Mouse (Mus musculus) kidney, embryonic 15.5 days (tissue): Measurements from ENCODE around the gene Sema4a. TPM values are rescaled to one million over a fixed set of nuclear protein-coding genes. Genes with fewer than 3 reads are reported as not detected.

ENCODE experiments used
- ATAC-seq: fragments of 200-750 bp; cut with Nextera tagmentation; replicated peaks from 2 replicates; pipeline ENCODE4 v1.8.0; 2017; ENCODE audit warnings: moderate TSS enrichment; ENCODE audit not compliant: low FRiP score
- H3K27ac ChIP-seq: fragments of 300-500 bp; sonication (generic); 2 replicates; pipeline ENCODE4 v1.5.1; 2015; ENCODE audit warnings: mild to moderate bottlenecking, inconsistent platforms
- H3K27me3 ChIP-seq: fragments of 300-500 bp; sonication (generic); 2 replicates; pipeline ENCODE4 v1.6.1; 2015; ENCODE audit warnings: inconsistent platforms
- H3K36me3 ChIP-seq: fragments of 300-500 bp; sonication (generic); 2 replicates; pipeline ENCODE4 v1.6.1; 2015; ENCODE audit warnings: inconsistent platforms
- H3K4me1 ChIP-seq: fragments of 300-500 bp; sonication (generic); 2 replicates; pipeline ENCODE4 v1.6.1; 2015; ENCODE audit warnings: inconsistent platforms
- H3K4me2 ChIP-seq: fragments of 300-500 bp; sonication (generic); 2 replicates; pipeline ENCODE4 v1.6.1; 2015; ENCODE audit warnings: moderate library complexity, mild to moderate bottlenecking, inconsistent platforms
- H3K4me3 ChIP-seq: fragments of 300-500 bp; sonication (generic); replicated peaks from 2 replicates; pipeline ENCODE4 v1.5.1; 2015; ENCODE audit warnings: mild to moderate bottlenecking, inconsistent platforms
- H3K9ac ChIP-seq: fragments of 300-500 bp; sonication (generic); 2 replicates; pipeline ENCODE4 v1.6.1; 2015; ENCODE audit warnings: mild to moderate bottlenecking, inconsistent platforms
- H3K9me3 ChIP-seq: fragments of 300-500 bp; sonication (generic); replicated peaks from 2 replicates; pipeline ENCODE4 v1.6.1; 2016; ENCODE audit warnings: inconsistent platforms
- WGBS: fragments of 180-500 bp; shearing (Covaris S2); methylation state at CpG from one replicate; pipeline ENCODE4 v1.1.7; 2015; ENCODE audit warnings: mixed read lengths; 5-methylcytosine and 5-hydroxymethylcytosine counted together
- polyA plus RNA-seq: library from polyadenylated mRNA; unstranded; fragments of >200 nt; fragmentation: Nextera tagmentation; extraction: Ambion mirVana; gene quantifications from 2 replicates; pipeline ENCODE4 v1.2.1, GENCODE M21; 2015

Gene Sema4a
- polyA plus RNA-seq, 1 experiment from 2014 or later = 14.7 TPM

DNA sequence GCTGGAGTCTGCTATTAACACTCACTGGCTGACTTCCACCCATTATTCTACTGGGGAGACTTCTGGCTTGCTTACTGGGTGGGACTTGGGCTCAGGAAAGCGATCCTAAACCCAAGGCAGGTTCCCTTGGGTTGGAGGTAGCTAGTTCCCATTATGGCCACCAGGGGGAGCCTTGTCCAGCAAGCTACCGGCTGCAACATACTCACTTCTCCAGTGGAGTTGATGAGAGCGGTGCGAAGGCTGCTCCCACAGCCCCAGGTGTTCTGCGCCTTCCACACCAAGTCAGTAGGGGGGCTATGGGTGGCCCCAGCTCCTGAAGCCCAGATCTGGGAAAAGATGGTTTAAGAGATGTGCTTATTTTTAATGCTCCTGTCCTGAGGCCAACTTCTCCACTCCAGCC is 22.6 kb upstream of the Sema4a start:
- Histone ChIP-seq H3K27me3 (peaks cover 52% of the 10 kb centered on the region), H3K27ac (no peak overlapping the region), H3K9me3 (no peaks in the 10 kb centered on the region), H3K36me3 (peaks cover 49% of the 10 kb centered on the region), H3K4me1 (peaks cover 28% of the 10 kb centered on the region), H3K4me2 (no peak overlapping the region), H3K4me3 (no peak overlapping the region), H3K9ac (no peak overlapping the region)
- 6% methylated on average over 5 of the region's 5 CpGs for WGBS
- ATAC-seq = peak; percentile 40; the same call in 1 of the 2 replicates

DNA sequence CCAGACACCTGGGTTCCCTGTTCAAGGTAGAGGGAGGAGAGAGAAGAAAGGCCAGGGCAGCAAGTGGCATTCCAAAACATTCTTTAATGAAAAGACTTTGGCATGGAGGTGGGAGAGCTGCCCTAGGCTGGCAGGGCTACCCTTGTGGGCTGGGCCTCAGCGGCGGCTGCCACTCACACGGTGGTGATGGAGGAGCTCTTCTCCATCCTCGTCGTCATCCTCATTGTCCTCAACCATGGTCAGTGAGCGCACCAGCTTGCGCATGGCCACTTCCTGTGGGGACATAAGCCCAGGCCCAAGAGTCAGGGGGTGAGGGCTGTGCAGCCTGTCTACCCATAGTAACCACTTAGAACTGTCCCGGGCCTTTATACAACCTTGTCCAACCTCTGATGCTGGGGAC is 22.2 kb upstream of the Sema4a start:
- H3K4me3 ChIP-seq = no peak overlapping the region
- 84% methylated on average over 8 of the region's 8 CpGs for WGBS
- no peak overlapping the region for H3K4me2 ChIP-seq
- no peak overlapping the region for H3K9ac ChIP-seq
- H3K4me1 ChIP-seq = peaks cover 24% of the 10 kb centered on the region
- H3K9me3 ChIP-seq = no peaks in the 10 kb centered on the region
- no peak for ATAC-seq
- peaks cover 54% of the 10 kb centered on the region for H3K27me3 ChIP-seq
- no peak overlapping the region for H3K27ac ChIP-seq
- H3K36me3 ChIP-seq = peaks cover 49% of the 10 kb centered on the region

DNA sequence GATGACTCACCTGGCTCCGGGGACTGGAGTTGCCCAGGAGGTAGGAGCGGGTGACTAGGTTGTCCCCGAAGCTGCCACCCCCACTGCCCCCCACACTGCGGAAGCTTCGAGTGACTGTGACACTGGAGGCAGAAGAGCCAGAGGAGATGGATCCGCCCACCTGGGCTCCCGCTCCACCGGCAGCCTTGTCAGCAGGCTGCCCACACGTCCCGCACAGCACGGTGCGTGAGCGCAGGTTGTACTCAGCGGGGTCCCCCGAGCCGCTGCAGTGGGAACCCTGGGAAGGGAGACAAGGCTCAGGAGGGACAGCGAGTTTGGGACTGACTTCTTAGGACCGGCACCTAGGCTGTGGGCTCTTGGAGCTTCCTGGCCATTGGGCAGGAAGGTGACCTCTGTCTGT is 21.4 kb upstream of the Sema4a start:
- 35% methylated on average over 18 of the region's 18 CpGs for WGBS
- no peaks in the 10 kb centered on the region for H3K9me3 ChIP-seq

DNA sequence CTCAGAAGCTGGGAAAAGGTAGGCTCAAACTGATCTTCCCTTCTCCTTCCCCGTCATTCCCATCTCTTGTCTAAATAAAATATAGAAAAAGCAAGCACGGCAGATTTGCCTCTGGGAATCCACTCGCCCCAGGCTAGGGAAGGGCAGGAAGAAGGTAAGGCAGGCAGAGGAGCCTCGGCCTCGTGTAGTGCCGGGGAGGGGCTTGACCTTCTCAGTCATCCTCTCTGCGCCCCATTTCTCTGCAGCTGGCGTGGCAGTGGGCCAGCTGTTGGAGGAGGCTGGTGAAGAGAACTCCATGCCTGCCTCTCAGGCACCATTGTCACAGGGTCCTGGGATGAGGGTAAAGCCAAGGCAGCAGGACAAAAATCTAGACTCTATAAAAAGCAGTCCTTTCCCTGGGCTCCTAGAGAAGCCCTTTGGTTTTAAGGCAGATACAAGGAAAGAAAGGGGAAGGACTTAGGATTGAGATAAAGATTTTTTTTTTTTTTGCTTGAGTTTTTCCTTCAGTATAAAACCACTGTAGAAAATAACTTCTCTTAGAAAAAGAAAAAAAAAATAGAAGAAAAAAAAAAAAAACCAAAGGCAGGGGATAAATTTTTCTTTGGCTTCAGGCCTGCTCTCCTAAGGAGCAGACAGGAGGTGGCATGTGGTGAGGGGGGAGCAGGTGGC is 20.5 kb upstream of the Sema4a start:
- no peak for ATAC-seq
- WGBS = 47% methylated on average over 8 of the region's 8 CpGs
- Histone ChIP-seq H3K36me3 (peaks cover 37% of the 10 kb centered on the region), H3K27ac (no peak overlapping the region), H3K9me3 (no peaks in the 10 kb centered on the region), H3K4me3 (no peak overlapping the region), H3K4me1 (peaks cover 26% of the 10 kb centered on the region), H3K9ac (no peak overlapping the region), H3K4me2 (no peak overlapping the region), H3K27me3 (peaks cover 47% of the 10 kb centered on the region)

More for the DNA sequence above, 21.4 kb upstream of the Sema4a start:
- Histone ChIP-seq H3K27ac (no peak overlapping the region), H3K4me1 (peaks cover 26% of the 10 kb centered on the region), H3K4me2 (no peak overlapping the region), H3K4me3 (no peak overlapping the region), H3K9ac (no peak overlapping the region), H3K27me3 (peaks cover 54% of the 10 kb centered on the region), H3K36me3 (peaks cover 45% of the 10 kb centered on the region)
- no peak for ATAC-seq

DNA sequence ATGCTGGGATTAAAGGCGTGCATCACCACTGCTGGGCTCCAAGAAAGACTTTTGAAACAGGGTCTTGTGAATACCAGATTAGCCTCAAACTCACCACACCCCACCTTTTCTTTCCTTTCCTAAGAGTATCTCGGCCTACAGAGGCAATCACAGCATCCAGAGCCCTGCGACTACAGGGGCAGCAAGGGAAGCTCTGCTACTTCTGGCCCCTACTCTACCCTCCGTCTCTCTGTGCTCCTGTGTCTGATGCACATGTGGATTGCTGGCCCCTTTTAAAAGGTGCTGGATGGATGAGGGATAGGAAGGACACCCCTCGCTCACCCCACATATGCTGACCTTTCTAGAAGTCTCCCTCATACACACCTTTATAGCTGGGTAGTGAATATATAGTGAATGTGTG is 19.7 kb upstream of the Sema4a start:
- H3K36me3 ChIP-seq = peaks cover 28% of the 10 kb centered on the region
- 90% methylated on average over 5 of the region's 5 CpGs for WGBS

DNA sequence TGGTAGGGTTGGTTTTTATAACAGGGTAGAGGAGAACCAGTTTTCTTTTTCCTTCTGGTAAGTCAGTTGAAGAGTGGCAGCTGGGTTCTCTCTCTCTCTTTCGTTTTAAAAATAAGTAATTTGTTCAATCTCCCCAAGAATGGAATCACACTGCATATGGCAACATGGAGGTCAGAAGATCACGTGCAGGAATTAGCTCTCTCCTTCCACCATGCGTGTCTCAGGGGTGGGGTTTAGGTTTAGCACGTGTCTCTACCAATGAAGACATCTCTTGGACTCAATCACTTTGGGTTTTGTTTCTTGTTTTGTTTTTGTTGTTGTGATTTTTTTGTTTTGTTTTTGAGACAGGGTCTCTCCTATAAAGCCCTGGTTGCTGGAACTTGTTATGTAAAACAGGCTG is 18.8 kb upstream of the Sema4a start:
- Histone ChIP-seq H3K4me2 (no peak overlapping the region), H3K4me3 (no peak overlapping the region), H3K4me1 (peaks cover 23% of the 10 kb centered on the region), H3K27me3 (peaks cover 32% of the 10 kb centered on the region), H3K9me3 (no peaks in the 10 kb centered on the region), H3K36me3 (peaks cover 25% of the 10 kb centered on the region), H3K9ac (no peak overlapping the region), H3K27ac (no peak overlapping the region)
- 81% methylated on average over 4 of the region's 4 CpGs for whole genome bisulfite sequencing
- ATAC-seq = no peak

More for the DNA sequence above, 19.7 kb upstream of the Sema4a start:
- ATAC-seq = no peak
- Histone ChIP-seq H3K9me3 (no peaks in the 10 kb centered on the region), H3K4me1 (peaks cover 26% of the 10 kb centered on the region), H3K4me3 (no peak overlapping the region), H3K27ac (no peak overlapping the region), H3K4me2 (no peak overlapping the region), H3K27me3 (peaks cover 39% of the 10 kb centered on the region), H3K9ac (no peak overlapping the region)

DNA sequence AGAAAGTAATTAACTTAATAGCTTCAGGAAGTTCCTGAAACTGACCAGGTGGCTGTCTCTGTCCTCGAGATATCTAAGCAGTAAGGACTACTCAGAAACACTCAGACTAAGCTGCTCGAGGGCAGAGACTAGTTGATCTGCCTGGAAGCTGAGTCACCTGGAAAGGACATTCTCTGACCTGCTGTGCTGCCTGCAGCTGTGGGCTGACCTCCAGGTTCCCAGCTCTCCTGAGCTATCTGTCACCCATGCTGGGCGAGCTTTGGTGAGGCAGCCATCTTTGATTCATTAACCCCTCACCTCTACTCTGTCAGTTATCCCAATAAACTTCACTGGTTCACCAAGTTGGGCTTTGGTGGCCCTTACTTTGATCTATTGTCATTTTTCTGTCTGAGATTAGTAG is 18.2 kb upstream of the Sema4a start:
- Histone ChIP-seq H3K36me3 (peaks cover 20% of the 10 kb centered on the region), H3K27ac (no peak overlapping the region)
- ATAC-seq = no peak

DNA sequence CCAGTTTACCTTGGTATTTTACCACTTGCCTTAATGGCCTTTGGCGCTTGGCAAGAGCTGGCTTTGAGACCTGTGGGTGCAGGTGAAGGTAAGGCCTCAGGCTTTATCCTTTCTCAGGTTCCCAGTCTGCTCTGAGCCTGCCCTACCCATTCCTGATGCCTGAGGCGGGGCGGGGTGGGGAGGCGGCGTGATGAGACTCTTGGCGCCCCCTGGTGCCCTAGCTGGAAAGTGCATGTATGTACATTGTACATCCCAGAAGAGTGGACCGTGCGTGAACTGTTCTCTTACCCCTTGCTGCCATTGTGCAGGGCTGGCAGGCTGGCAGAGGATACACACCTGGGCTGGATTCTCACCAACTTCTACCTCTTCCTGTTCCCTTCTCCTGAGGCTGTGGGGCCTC is 16.8 kb upstream of the Sema4a start:
- H3K4me3 ChIP-seq = no peak overlapping the region
- 2% methylated on average over 8 of the region's 8 CpGs for WGBS
- peaks cover 10% of the 10 kb centered on the region; the same call in 1 of the 2 replicates for H3K4me1 ChIP-seq
- no peak overlapping the region for H3K4me2 ChIP-seq
- no peaks in the 10 kb centered on the region for H3K9me3 ChIP-seq
- no peak overlapping the region for H3K9ac ChIP-seq
- H3K27me3 ChIP-seq = peaks cover 12% of the 10 kb centered on the region
- H3K36me3 ChIP-seq = peaks cover 14% of the 10 kb centered on the region
- H3K27ac ChIP-seq = no peak overlapping the region
- ATAC-seq = peak; percentile 71

More for the DNA sequence above, 18.2 kb upstream of the Sema4a start:
- no peak overlapping the region for H3K4me2 ChIP-seq
- H3K9me3 ChIP-seq = no peaks in the 10 kb centered on the region
- peaks cover 16% of the 10 kb centered on the region for H3K4me1 ChIP-seq
- 61% methylated on average over 3 of the region's 3 CpGs for WGBS
- no peak overlapping the region for H3K4me3 ChIP-seq
- H3K27me3 ChIP-seq = peaks cover 25% of the 10 kb centered on the region
- H3K9ac ChIP-seq = no peak overlapping the region

DNA sequence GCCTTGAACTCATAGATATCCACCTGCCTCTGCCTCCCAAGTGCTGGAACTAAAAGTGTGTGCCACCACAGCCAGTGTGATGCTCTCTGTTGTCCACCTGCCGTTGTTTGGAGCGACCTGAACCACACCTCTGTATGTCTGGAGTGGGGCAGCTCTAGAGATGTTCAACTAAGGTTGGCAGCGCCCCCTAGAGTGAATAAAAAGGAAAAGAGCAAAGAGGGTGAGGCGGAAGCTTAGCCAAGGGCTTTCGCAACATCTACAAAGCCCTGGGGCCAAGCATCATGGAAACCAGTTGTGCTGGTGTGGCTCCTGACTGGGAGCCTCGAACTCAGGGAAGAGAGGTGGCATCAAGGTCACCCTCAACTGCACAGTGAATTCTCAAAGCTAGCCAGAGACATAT is 15.4 kb upstream of the Sema4a start:
- WGBS = 61% methylated on average over 6 of the region's 6 CpGs

DNA sequence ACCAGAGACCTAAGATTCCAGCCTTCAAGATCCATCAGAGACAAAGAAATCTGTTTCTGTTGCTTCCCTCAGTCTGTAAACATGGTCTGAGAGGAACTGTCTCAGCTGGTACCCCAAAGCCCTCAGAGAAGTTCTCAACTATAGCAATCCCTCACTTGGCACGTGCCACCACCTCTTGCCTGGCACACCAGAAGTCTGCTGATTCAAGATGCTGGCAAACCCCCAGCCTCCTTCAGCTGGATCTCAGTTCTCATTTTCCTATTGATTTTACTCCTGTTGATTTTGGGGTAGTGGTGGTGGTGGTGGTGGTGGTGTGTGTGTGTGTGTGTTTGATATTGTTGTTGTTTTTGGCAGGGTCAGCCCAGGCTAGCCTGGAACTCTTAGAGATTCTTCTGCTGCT is 12.6 kb upstream of the Sema4a start:
- 87% methylated on average over 1 of the region's 1 CpGs for WGBS
- Histone ChIP-seq H3K4me1 (peaks cover 12% of the 10 kb centered on the region; the same call in 1 of the 2 replicates), H3K9me3 (no peaks in the 10 kb centered on the region), H3K27ac (no peak overlapping the region), H3K9ac (no peak overlapping the region), H3K36me3 (no peaks in the 10 kb centered on the region), H3K4me3 (no peak overlapping the region), H3K4me2 (no peak overlapping the region), H3K27me3 (0 out of 2 replicates have a peak, but pooled peaks cover 2% of the 10 kb centered on the region)
- ATAC-seq = no peak

More for the DNA sequence above, 15.4 kb upstream of the Sema4a start:
- H3K9ac ChIP-seq = no peak overlapping the region
- peaks cover 2% of the 10 kb centered on the region; the same call in 1 of the 2 replicates for H3K27me3 ChIP-seq
- 0 out of 2 replicates have a peak, but pooled peaks cover 4% of the 10 kb centered on the region for H3K36me3 ChIP-seq
- no peak overlapping the region for H3K4me2 ChIP-seq
- no peaks in the 10 kb centered on the region for H3K9me3 ChIP-seq
- no peak for ATAC-seq
- H3K27ac ChIP-seq = no peak overlapping the region
- H3K4me1 ChIP-seq = peaks cover 7% of the 10 kb centered on the region; the same call in 1 of the 2 replicates
- H3K4me3 ChIP-seq = no peak overlapping the region

DNA sequence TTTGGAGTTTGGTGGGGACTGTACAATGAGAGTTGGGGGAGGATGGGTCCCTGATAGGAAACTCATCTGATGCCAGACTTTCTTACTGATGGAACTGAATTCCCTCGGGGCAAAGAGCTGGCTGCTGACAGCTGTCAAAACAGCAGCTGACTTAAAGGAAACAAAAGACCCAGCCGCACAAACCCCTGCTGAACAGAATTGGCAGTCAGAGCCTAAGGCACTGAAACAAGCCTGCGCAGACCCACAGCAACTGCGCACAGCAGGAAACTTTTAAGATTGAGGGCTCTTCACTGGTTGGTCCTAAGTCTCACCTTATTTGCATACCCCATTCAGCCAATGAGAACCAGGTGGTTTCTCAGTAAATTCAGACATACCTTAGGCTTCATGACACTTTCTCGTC is 12.0 kb upstream of the Sema4a start:
- no peak for ATAC-seq
- no peak overlapping the region for H3K9ac ChIP-seq
- 34% methylated on average over 5 of the region's 5 CpGs for WGBS
- H3K36me3 ChIP-seq = no peaks in the 10 kb centered on the region
- H3K27me3 ChIP-seq = no peaks in the 10 kb centered on the region
- peaks cover 12% of the 10 kb centered on the region; the same call in 1 of the 2 replicates for H3K4me1 ChIP-seq
- H3K4me2 ChIP-seq = no peak overlapping the region
- H3K27ac ChIP-seq = no peak overlapping the region
- H3K9me3 ChIP-seq = no peaks in the 10 kb centered on the region
- no peak overlapping the region for H3K4me3 ChIP-seq

DNA sequence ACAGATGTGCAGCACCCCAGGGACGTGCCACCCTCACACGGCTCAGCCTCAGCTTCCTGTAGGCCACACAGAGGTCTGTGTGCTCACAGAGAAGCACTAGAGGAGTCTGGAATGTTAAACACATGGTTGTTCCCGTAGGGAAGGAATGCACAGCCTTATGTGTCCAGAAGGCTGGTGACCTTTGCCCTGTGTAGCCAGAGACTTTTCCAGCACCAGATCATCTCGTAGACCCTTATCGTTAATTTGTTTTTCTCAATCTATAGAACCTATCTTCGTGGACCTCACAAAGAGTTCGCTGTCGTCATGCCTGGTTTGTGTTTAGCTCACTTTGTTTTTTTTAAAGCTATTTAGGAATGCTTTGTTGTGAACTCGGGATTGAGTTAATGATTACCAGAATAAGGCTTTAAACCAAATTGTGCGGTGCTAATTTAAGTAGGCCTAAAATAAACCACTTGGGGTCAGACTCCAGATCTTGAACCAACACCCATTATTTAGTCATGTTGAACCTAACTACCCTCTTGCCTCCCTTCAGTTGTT is 10.0 kb upstream of the Sema4a start:
- Histone ChIP-seq H3K4me1 (peaks cover 9% of the 10 kb centered on the region), H3K27me3 (no peaks in the 10 kb centered on the region), H3K4me3 (no peak overlapping the region), H3K9me3 (no peaks in the 10 kb centered on the region), H3K9ac (no peak overlapping the region), H3K27ac (peak overlapping the region; percentile 88), H3K4me2 (no peak overlapping the region), H3K36me3 (no peaks in the 10 kb centered on the region)
- 52% methylated on average over 10 of the region's 10 CpGs for WGBS
- peak; percentile 72 for ATAC-seq
